Mouse (Mus musculus): ENCODE measurements at regions not wholly inside any gene's neighbourhood (a gene's known extent, or its start where the extent isn't known, plus 50 kb on each side); places are given as distances from the start of the nearest gene placed in this dataset.
A peak's percentile ranks its signal among the peaks of the same experiment; 100 is the strongest.

DNA sequence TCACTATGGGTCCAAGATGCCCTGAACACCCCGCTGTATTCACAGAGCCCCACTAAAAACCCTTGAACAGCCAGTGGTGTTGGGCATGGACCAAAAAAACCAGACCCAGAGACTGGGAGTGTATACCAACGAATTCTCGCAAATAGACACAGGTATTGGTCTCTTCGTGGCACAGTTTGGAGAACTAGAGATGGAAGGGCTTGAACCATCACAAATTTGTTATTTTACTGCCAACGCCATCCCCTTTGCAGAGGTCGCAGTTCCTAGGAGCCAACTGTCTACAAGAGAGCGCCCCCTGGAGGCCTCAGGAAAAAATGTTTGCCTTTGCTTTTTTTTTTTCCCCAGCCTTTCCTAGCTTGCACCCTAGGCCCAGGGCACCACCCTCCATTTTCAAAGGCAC is 99.1 kb downstream of the Edn3 start:
- WGBS, result 39% methylated on average over 7 of the region's 7 CpGs
- peak overlapping the region; percentile 60 for H3K27ac ChIP-seq (ENCODE audit: low read length)
- H3K36me3 ChIP-seq (ENCODE audit: control insufficient read depth, insufficient read depth), result no peaks in the 10 kb centered on the region
- no peaks in the 10 kb centered on the region for H3K27me3 ChIP-seq (ENCODE audit: control insufficient read depth, insufficient read depth, low read length)
- peaks cover 8% of the 10 kb centered on the region; the same call in 1 of the 2 replicates for H3K4me1 ChIP-seq (ENCODE audit: control insufficient read depth, insufficient read depth, low read length)
- H3K4me2 ChIP-seq (ENCODE audit: low read depth, low read length), result no peak overlapping the region
- H3K9ac ChIP-seq (ENCODE audit: low read length), result no peak overlapping the region
- H3K4me3 ChIP-seq (ENCODE audit: low read length), result no peak overlapping the region
- no peaks in the 10 kb centered on the region for H3K9me3 ChIP-seq (replicated peaks; ENCODE audit: control insufficient read depth, low read length)
- no peak for ATAC-seq (replicated peaks; ENCODE audit: extremely low read depth, insufficient read depth, low FRiP score)

DNA sequence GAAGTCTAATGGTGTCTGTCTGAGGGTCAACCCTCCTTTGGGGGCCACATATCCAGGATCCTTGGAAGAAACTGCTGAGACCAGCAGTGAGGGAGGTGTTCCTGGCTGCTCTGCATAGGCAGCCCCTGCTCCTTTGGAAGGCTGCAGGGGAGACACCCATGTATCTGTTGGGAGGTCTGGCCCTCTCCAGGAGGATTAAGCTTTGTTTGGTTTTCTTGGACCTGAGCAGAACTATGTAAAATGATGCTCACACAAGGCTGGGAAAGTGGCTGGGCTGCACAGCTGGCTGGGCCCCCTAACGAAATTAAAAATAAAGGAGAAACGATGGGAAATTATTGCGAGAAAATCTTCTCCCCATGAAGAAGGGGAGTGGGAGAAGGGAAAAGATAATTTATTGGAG is 104.2 kb downstream of the Edn3 start:
- Histone ChIP-seq H3K9ac (ENCODE audit: low read length) (no peak overlapping the region), H3K9me3 (replicated peaks; ENCODE audit: control insufficient read depth, low read length) (no peaks in the 10 kb centered on the region), H3K4me3 (ENCODE audit: low read length) (no peak overlapping the region), H3K4me1 (ENCODE audit: control insufficient read depth, insufficient read depth, low read length) (peaks cover 23% of the 10 kb centered on the region), H3K27me3 (ENCODE audit: control insufficient read depth, insufficient read depth, low read length) (no peaks in the 10 kb centered on the region), H3K27ac (ENCODE audit: low read length) (no peak overlapping the region), H3K4me2 (ENCODE audit: low read depth, low read length) (no peak overlapping the region), H3K36me3 (ENCODE audit: control insufficient read depth, insufficient read depth) (no peaks in the 10 kb centered on the region)
- 74% methylated on average over 3 of the region's 3 CpGs for WGBS
- ATAC-seq (replicated peaks; ENCODE audit: extremely low read depth, insufficient read depth, low FRiP score), result no peak

- no peak for ATAC-seq (replicated peaks; ENCODE audit: extremely low read depth, insufficient read depth, low FRiP score)
- no peak overlapping the region for H3K4me3 ChIP-seq (ENCODE audit: low read length)
- H3K9ac ChIP-seq (ENCODE audit: low read length), result no peak overlapping the region
- no peaks in the 10 kb centered on the region for H3K36me3 ChIP-seq (ENCODE audit: control insufficient read depth, insufficient read depth)
- no peak overlapping the region for H3K27ac ChIP-seq (ENCODE audit: low read length)
- H3K9me3 ChIP-seq (replicated peaks; ENCODE audit: control insufficient read depth, low read length), result no peaks in the 10 kb centered on the region
- H3K4me1 ChIP-seq (ENCODE audit: control insufficient read depth, insufficient read depth, low read length), result peaks cover 28% of the 10 kb centered on the region
- no peaks in the 10 kb centered on the region for H3K27me3 ChIP-seq (ENCODE audit: control insufficient read depth, insufficient read depth, low read length)
- 38% methylated on average over 8 of the region's 8 CpGs for WGBS
- no peak overlapping the region for H3K4me2 ChIP-seq (ENCODE audit: low read depth, low read length)
Measured at GRCm38 (mm10) chr2:174866546-174866945, 106.1 kb downstream of the Edn3 start.

DNA sequence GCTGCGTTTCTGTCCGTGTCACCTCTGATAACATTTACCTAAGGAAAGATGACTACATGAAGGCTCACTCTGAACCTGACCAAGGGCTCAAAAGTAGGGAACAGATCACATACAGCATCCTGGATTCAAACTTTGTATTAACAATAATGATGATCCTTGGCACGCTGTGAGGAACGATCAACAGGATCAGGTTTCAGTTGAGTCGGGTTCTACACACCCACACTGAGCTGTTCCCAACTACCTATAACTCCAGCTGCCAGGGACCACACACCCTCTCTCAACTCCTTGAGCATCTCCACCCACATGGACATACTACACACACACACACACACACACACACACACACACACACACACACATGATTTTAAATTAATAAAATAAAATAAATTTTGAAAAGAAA is 107.0 kb downstream of the Edn3 start:
- Histone ChIP-seq H3K9me3 (replicated peaks; ENCODE audit: control insufficient read depth, low read length) (no peaks in the 10 kb centered on the region), H3K36me3 (ENCODE audit: control insufficient read depth, insufficient read depth) (no peaks in the 10 kb centered on the region), H3K27me3 (ENCODE audit: control insufficient read depth, insufficient read depth, low read length) (no peaks in the 10 kb centered on the region), H3K4me3 (ENCODE audit: low read length) (no peak overlapping the region), H3K4me2 (ENCODE audit: low read depth, low read length) (no peak overlapping the region), H3K4me1 (ENCODE audit: control insufficient read depth, insufficient read depth, low read length) (peaks cover 34% of the 10 kb centered on the region), H3K9ac (ENCODE audit: low read length) (no peak overlapping the region), H3K27ac (ENCODE audit: low read length) (no peak overlapping the region)
- WGBS, result 43% methylated on average over 5 of the region's 5 CpGs
- ATAC-seq (replicated peaks; ENCODE audit: extremely low read depth, insufficient read depth, low FRiP score), result no peak

DNA sequence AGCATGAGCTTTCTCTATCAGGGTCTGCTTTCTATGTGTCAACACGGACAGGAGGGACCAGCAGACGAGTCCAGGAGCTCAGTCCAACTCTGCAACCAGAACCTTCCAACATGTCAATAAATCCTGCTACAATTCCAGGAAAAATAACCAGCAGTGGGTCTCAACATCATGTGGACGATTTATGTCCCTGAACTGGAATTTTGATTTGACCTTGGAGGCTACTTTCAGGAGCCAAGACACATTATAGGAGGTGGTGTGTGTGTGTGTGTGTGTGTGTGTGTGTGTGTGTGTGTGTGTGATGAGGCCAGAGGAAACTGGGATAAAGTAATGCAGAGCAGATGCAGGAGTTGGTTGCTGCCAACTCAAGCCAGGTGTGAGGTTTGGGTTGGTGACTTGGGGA is 107.8 kb downstream of the Edn3 start:
- peaks cover 34% of the 10 kb centered on the region for H3K4me1 ChIP-seq (ENCODE audit: control insufficient read depth, insufficient read depth, low read length)
- H3K4me2 ChIP-seq (ENCODE audit: low read depth, low read length), result no peak overlapping the region
- H3K9me3 ChIP-seq (replicated peaks; ENCODE audit: control insufficient read depth, low read length), result no peaks in the 10 kb centered on the region
- ATAC-seq (replicated peaks; ENCODE audit: extremely low read depth, insufficient read depth, low FRiP score), result peak; percentile 20; the same call in 1 of the 2 replicates
- whole genome bisulfite sequencing, result 49% methylated on average over 3 of the region's 3 CpGs
- no peaks in the 10 kb centered on the region for H3K27me3 ChIP-seq (ENCODE audit: control insufficient read depth, insufficient read depth, low read length)
- H3K9ac ChIP-seq (ENCODE audit: low read length), result no peak overlapping the region
- no peaks in the 10 kb centered on the region for H3K36me3 ChIP-seq (ENCODE audit: control insufficient read depth, insufficient read depth)
- no peak overlapping the region for H3K4me3 ChIP-seq (ENCODE audit: low read length)
- H3K27ac ChIP-seq (ENCODE audit: low read length), result peak overlapping the region; percentile 64

- Histone ChIP-seq H3K4me3 (ENCODE audit: low read length) (no peak overlapping the region), H3K4me2 (ENCODE audit: low read depth, low read length) (no peak overlapping the region), H3K27ac (ENCODE audit: low read length) (peak overlapping the region; percentile 64), H3K9me3 (replicated peaks; ENCODE audit: control insufficient read depth, low read length) (no peaks in the 10 kb centered on the region), H3K9ac (ENCODE audit: low read length) (peak overlapping the region; percentile 41; the same call in 1 of the 2 replicates), H3K27me3 (ENCODE audit: control insufficient read depth, insufficient read depth, low read length) (no peaks in the 10 kb centered on the region), H3K4me1 (ENCODE audit: control insufficient read depth, insufficient read depth, low read length) (peaks cover 34% of the 10 kb centered on the region), H3K36me3 (ENCODE audit: control insufficient read depth, insufficient read depth) (no peaks in the 10 kb centered on the region)
- ATAC-seq (replicated peaks; ENCODE audit: extremely low read depth, insufficient read depth, low FRiP score), result peak; percentile 47; the same call in 1 of the 2 replicates
- 40% methylated on average over 8 of the region's 8 CpGs for WGBS
Measured at GRCm38 (mm10) chr2:174868743-174869369, 108.4 kb downstream of the Edn3 start.

DNA sequence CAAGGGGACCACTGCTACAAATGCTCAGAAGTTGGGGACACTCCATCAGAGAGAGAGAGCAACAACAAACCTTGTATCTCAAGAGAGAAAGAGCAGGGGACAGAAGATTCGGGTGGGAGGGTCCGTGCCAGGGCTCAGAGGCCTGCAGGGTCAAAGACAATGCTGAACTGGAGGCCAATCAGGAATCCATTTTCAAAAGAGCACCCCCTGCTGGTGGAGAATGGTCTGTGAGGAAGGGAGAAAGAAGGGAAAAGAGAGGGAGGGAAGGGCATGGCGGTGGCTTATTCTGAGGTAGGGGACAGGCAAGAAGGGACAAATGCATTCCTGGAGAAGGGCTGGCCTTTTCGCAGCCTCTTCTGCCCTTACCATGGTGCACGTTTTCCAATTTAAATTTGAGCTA is 109.9 kb downstream of the Edn3 start:
- Histone ChIP-seq H3K9me3 (replicated peaks; ENCODE audit: control insufficient read depth, low read length) (no peaks in the 10 kb centered on the region), H3K27me3 (ENCODE audit: control insufficient read depth, insufficient read depth, low read length) (no peaks in the 10 kb centered on the region), H3K36me3 (ENCODE audit: control insufficient read depth, insufficient read depth) (no peaks in the 10 kb centered on the region), H3K9ac (ENCODE audit: low read length) (no peak overlapping the region), H3K27ac (ENCODE audit: low read length) (no peak overlapping the region), H3K4me3 (ENCODE audit: low read length) (no peak overlapping the region), H3K4me1 (ENCODE audit: control insufficient read depth, insufficient read depth, low read length) (peaks cover 34% of the 10 kb centered on the region), H3K4me2 (ENCODE audit: low read depth, low read length) (no peak overlapping the region)
- 80% methylated on average over 5 of the region's 5 CpGs for WGBS
- ATAC-seq (replicated peaks; ENCODE audit: extremely low read depth, insufficient read depth, low FRiP score), result no peak

GRCm38 (mm10) chr2:174871225-174871624 is 110.8 kb downstream of the Edn3 start:
- ATAC-seq (replicated peaks; ENCODE audit: extremely low read depth, insufficient read depth, low FRiP score), result no peak
- Histone ChIP-seq H3K4me3 (ENCODE audit: low read length) (no peak overlapping the region), H3K36me3 (ENCODE audit: control insufficient read depth, insufficient read depth) (no peaks in the 10 kb centered on the region), H3K27ac (ENCODE audit: low read length) (no peak overlapping the region; the same call in 1 of the 2 replicates), H3K4me2 (ENCODE audit: low read depth, low read length) (no peak overlapping the region), H3K4me1 (ENCODE audit: control insufficient read depth, insufficient read depth, low read length) (peaks cover 34% of the 10 kb centered on the region), H3K27me3 (ENCODE audit: control insufficient read depth, insufficient read depth, low read length) (no peaks in the 10 kb centered on the region), H3K9me3 (replicated peaks; ENCODE audit: control insufficient read depth, low read length) (no peaks in the 10 kb centered on the region), H3K9ac (ENCODE audit: low read length) (no peak overlapping the region)
- 75% methylated on average over 10 of the region's 10 CpGs for WGBS

DNA sequence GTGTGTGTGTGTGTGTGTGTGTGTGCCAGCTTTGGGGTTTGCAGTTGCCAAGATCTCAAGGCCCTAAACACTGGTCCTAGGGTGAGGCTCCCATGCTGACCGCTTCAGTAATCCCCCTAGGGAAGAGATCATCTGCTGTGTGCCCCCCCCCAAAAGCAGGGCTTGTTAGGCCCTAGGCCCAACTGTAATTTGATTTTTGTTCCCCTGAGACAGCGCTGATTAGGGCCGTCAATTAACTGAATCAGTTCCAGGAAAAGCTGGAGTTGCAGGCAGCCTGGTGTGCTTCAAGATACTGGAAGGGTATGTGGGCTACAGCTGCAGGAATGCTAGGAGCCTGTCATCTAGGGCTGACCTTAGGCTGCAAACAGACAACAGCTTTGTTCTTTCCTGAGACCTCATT is 111.4 kb downstream of the Edn3 start:
- Histone ChIP-seq H3K9ac (ENCODE audit: low read length) (no peak overlapping the region), H3K4me3 (ENCODE audit: low read length) (no peak overlapping the region), H3K4me2 (ENCODE audit: low read depth, low read length) (no peak overlapping the region), H3K27ac (ENCODE audit: low read length) (peak overlapping the region; percentile 55; the same call in 1 of the 2 replicates), H3K27me3 (ENCODE audit: control insufficient read depth, insufficient read depth, low read length) (no peaks in the 10 kb centered on the region), H3K9me3 (replicated peaks; ENCODE audit: control insufficient read depth, low read length) (no peaks in the 10 kb centered on the region), H3K36me3 (ENCODE audit: control insufficient read depth, insufficient read depth) (no peaks in the 10 kb centered on the region), H3K4me1 (ENCODE audit: control insufficient read depth, insufficient read depth, low read length) (peaks cover 28% of the 10 kb centered on the region)
- WGBS, result 41% methylated on average over 3 of the region's 3 CpGs
- no peak; the same call in 1 of the 2 replicates for ATAC-seq (replicated peaks; ENCODE audit: extremely low read depth, insufficient read depth, low FRiP score)

Data from heart, embryonic 16.5 days (tissue).